Mouse (Mus musculus): Measurements from ENCODE around the gene Hk3. TPM values are rescaled to one million over a fixed set of nuclear protein-coding genes. Genes with fewer than 3 reads are reported as not detected.

Hk3 gene
- 3.3 and 4.2 TPM in 2 replicates for polyA plus RNA-seq (2014; fragmentation: Nextera tagmentation; extraction: Ambion mirVana)

DNA sequence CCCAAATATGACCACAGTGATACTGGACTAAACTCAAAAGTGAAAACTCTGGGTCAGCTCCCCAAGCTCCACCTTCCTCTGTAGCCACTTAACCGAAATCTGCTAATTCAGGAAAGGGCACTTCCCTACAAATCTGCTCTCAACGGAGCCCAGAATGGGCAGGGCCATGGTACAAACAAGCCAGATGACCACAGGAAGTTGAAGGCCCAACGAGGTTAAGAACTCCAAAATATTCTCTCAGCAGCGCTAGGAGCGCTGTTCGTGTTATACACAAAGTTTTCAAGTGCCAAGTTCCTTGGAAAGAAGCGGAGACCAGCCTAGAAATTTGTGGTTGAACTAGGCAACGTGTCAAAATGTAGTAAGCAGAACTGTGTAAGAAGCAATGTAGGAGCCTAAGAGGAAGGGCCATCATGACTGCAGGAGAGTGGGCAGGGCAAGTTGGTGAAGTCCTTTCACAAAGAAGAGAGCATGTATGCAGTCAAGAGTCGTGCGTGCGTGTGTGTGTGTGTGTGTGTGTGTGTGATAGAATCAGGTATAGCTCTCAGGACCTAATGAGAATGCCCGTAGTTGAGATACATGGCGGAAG is at the start of gene Hk3:
Hk3 (minus strand) TSS at position 192 of the 586 bp plus-strand sequence.
- H3K4me3 ChIP-seq (ENCODE audit: low read depth, low read length): no peak within 1 kb of the TSS
- H3K9me3 ChIP-seq (ENCODE audit: control insufficient read depth, low read length): no peaks in the 10 kb centered on the region
- no peak within 1 kb of the TSS for H3K4me2 ChIP-seq
- no peaks in the 10 kb centered on the region for H3K27me3 ChIP-seq (replicated peaks; ENCODE audit: control insufficient read depth, insufficient read depth, low read length)
- H3K36me3 ChIP-seq (ENCODE audit: control insufficient read depth, insufficient read depth, low read length): no peaks in the 10 kb centered on the region; the same call in 1 of the 2 replicates
- H3K27ac ChIP-seq (ENCODE audit: low read depth, low read length): no peak within 1 kb of the TSS
- 76% methylated on average over 13 of the region's 13 CpGs for WGBS
- no peak within 1 kb of the TSS for H3K9ac ChIP-seq (ENCODE audit: low read depth, low read length)
- ATAC-seq (replicated peaks; ENCODE audit: low FRiP score): no peak
- no peaks in the 10 kb centered on the region for H3K4me1 ChIP-seq (replicated peaks; ENCODE audit: control insufficient read depth, insufficient read depth, low read length)
- peak; percentile 16 for DNase-seq (ENCODE audit: low spot score)

DNA sequence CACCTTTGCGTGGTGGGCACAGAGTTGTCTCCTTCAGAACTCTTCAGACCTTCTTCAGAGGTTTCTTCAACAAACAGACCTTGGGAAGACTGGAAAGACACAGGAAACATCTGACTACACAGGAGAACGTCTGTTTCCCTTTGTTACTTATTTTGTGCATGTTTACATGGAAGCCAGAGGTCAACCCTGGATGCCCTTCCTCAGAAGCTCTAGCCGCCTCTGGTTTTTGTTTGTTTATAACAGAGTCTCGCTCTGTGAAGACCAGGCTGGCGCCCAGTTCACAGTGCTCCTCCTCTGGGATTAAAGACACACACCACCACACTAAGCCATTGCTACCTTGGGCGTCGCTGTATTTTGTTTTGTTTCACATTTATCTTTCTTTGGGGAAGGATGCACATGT is 48.5 kb upstream of the Hk3 start:
- Histone ChIP-seq H3K27ac (ENCODE audit: low read depth, low read length) (no peak overlapping the region), H3K36me3 (ENCODE audit: control insufficient read depth, insufficient read depth, low read length) (no peaks in the 10 kb centered on the region), H3K4me3 (ENCODE audit: low read depth, low read length) (no peak overlapping the region), H3K9me3 (ENCODE audit: control insufficient read depth, low read length) (no peaks in the 10 kb centered on the region), H3K27me3 (replicated peaks; ENCODE audit: control insufficient read depth, insufficient read depth, low read length) (no peaks in the 10 kb centered on the region), H3K9ac (ENCODE audit: low read depth, low read length) (no peak overlapping the region), H3K4me2 (no peak overlapping the region), H3K4me1 (replicated peaks; ENCODE audit: control insufficient read depth, insufficient read depth, low read length) (no peaks in the 10 kb centered on the region)
- ATAC-seq (replicated peaks; ENCODE audit: low FRiP score) (no peak), DNase-seq (ENCODE audit: low spot score) (no peak)
- 66% methylated on average over 7 of the region's 7 CpGs for WGBS

GRCm38 (mm10) chr13:55063276-55063675 is 42.1 kb upstream of the Hk3 start:
- H3K36me3 ChIP-seq (ENCODE audit: control insufficient read depth, insufficient read depth, low read length): no peaks in the 10 kb centered on the region; the same call in 1 of the 2 replicates
- no peak for DNase-seq (ENCODE audit: low spot score)
- H3K27me3 ChIP-seq (replicated peaks; ENCODE audit: control insufficient read depth, insufficient read depth, low read length): no peaks in the 10 kb centered on the region
- no peak overlapping the region for H3K4me3 ChIP-seq (ENCODE audit: low read depth, low read length)
- H3K9ac ChIP-seq (ENCODE audit: low read depth, low read length): no peak overlapping the region
- H3K27ac ChIP-seq (ENCODE audit: low read depth, low read length): no peak overlapping the region
- no peaks in the 10 kb centered on the region for H3K4me1 ChIP-seq (replicated peaks; ENCODE audit: control insufficient read depth, insufficient read depth, low read length)
- ATAC-seq (replicated peaks; ENCODE audit: low FRiP score): no peak
- H3K9me3 ChIP-seq (ENCODE audit: control insufficient read depth, low read length): no peaks in the 10 kb centered on the region
- no peak overlapping the region for H3K4me2 ChIP-seq
- WGBS: 72% methylated on average over 2 of the region's 2 CpGs

DNA sequence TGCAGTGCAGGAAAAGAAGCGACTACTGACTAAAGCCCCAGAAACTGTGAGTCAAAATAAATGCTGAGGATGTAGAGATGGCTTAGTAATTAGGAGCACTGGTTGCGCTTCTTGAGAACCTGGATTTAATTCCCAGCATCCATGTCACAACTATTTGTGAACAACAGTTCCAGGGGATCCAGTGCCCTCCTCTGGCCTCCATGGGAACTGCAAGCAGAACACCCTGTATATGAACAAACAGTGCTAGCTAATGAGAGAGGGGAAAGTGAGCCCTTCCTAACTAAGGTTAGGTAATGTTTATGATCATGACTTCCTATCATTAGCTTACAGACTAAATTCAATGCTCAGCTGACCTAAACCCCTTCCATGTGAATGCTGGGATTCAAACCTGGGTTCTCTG is 36.9 kb upstream of the Hk3 start:
- Histone ChIP-seq H3K9me3 (ENCODE audit: control insufficient read depth, low read length) (no peaks in the 10 kb centered on the region), H3K4me3 (ENCODE audit: low read depth, low read length) (no peak overlapping the region), H3K27ac (ENCODE audit: low read depth, low read length) (no peak overlapping the region), H3K27me3 (replicated peaks; ENCODE audit: control insufficient read depth, insufficient read depth, low read length) (no peaks in the 10 kb centered on the region), H3K36me3 (ENCODE audit: control insufficient read depth, insufficient read depth, low read length) (peaks cover 5% of the 10 kb centered on the region; the same call in 1 of the 2 replicates), H3K9ac (ENCODE audit: low read depth, low read length) (no peak overlapping the region), H3K4me2 (no peak overlapping the region), H3K4me1 (replicated peaks; ENCODE audit: control insufficient read depth, insufficient read depth, low read length) (no peaks in the 10 kb centered on the region)
- WGBS: 92% methylated on average over 2 of the region's 2 CpGs
- DNase-seq (ENCODE audit: low spot score) (no peak), ATAC-seq (replicated peaks; ENCODE audit: low FRiP score) (no peak)

GRCm38 (mm10) chr13:55047706-55048105 is 26.5 kb upstream of the Hk3 start:
- H3K36me3 ChIP-seq (ENCODE audit: control insufficient read depth, insufficient read depth, low read length): peaks cover 2% of the 10 kb centered on the region; the same call in 1 of the 2 replicates
- ATAC-seq (replicated peaks; ENCODE audit: low FRiP score) (no peak), DNase-seq (ENCODE audit: low spot score) (no peak)
- H3K27ac ChIP-seq (ENCODE audit: low read depth, low read length): no peak overlapping the region
- H3K4me1 ChIP-seq (replicated peaks; ENCODE audit: control insufficient read depth, insufficient read depth, low read length): no peaks in the 10 kb centered on the region
- no peak overlapping the region for H3K4me3 ChIP-seq (ENCODE audit: low read depth, low read length)
- H3K9ac ChIP-seq (ENCODE audit: low read depth, low read length): no peak overlapping the region
- H3K4me2 ChIP-seq: no peak overlapping the region
- no peaks in the 10 kb centered on the region for H3K9me3 ChIP-seq (ENCODE audit: control insufficient read depth, low read length)
- H3K27me3 ChIP-seq (replicated peaks; ENCODE audit: control insufficient read depth, insufficient read depth, low read length): no peaks in the 10 kb centered on the region
- 92% methylated on average over 3 of the region's 3 CpGs for WGBS

DNA sequence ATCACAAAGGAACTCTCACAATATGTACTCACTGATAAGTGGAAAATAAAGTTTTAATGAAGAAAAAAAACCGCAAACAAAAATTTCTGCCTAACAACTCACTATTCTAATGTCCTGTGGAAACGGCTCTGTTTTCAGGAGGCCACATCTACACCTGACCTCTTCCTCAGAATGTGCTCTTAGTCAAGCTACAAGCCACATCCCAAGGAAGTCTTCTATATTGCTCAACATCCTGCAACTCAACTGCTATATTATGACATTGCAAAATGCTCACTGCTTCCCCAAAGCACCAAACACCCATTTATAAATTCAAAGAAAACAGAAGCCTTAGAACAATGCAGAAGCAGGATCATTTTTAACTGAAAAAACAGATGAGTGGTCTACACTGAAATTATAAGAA is 18.8 kb upstream of the Hk3 start:
- DNase-seq (ENCODE audit: low spot score): no peak
- Histone ChIP-seq H3K36me3 (ENCODE audit: control insufficient read depth, insufficient read depth, low read length) (no peaks in the 10 kb centered on the region), H3K4me2 (no peak overlapping the region), H3K9ac (ENCODE audit: low read depth, low read length) (no peak overlapping the region), H3K27ac (ENCODE audit: low read depth, low read length) (no peak overlapping the region), H3K27me3 (replicated peaks; ENCODE audit: control insufficient read depth, insufficient read depth, low read length) (no peaks in the 10 kb centered on the region), H3K4me3 (ENCODE audit: low read depth, low read length) (no peak overlapping the region), H3K9me3 (ENCODE audit: control insufficient read depth, low read length) (no peaks in the 10 kb centered on the region), H3K4me1 (replicated peaks; ENCODE audit: control insufficient read depth, insufficient read depth, low read length) (no peaks in the 10 kb centered on the region)
- 82% methylated on average over 2 of the region's 2 CpGs for WGBS
- no peak for ATAC-seq (replicated peaks; ENCODE audit: low FRiP score)

DNA sequence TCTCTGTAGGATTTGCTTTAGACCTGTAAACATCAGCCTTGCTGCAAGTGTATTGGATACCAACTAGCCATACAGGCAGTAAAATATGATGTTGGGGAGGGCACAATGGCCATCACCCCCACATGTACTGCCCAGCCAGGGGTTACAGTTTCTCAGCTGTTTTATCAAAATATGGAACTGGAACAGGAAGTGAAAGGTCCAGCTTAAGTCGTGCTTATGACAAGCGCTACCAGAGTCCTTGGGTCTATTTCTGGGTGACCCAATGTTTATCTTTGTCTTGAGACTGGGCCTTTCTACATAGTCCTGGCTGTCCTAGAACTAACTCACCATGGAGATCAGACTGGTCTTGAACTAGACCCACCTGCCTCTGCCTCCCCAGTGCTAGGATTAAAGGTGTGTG is 3.0 kb upstream of the Hk3 start:
- ATAC-seq (replicated peaks; ENCODE audit: low FRiP score) (no peak), DNase-seq (ENCODE audit: low spot score) (peak; percentile 15)
- H3K4me2 ChIP-seq: no peak overlapping the region
- H3K36me3 ChIP-seq (ENCODE audit: control insufficient read depth, insufficient read depth, low read length): peaks cover 5% of the 10 kb centered on the region; the same call in 1 of the 2 replicates
- H3K4me3 ChIP-seq (ENCODE audit: low read depth, low read length): no peak overlapping the region
- no peaks in the 10 kb centered on the region for H3K9me3 ChIP-seq (ENCODE audit: control insufficient read depth, low read length)
- no peaks in the 10 kb centered on the region for H3K27me3 ChIP-seq (replicated peaks; ENCODE audit: control insufficient read depth, insufficient read depth, low read length)
- H3K27ac ChIP-seq (ENCODE audit: low read depth, low read length): no peak overlapping the region
- WGBS: 71% methylated on average over 2 of the region's 2 CpGs
- H3K9ac ChIP-seq (ENCODE audit: low read depth, low read length): no peak overlapping the region
- no peaks in the 10 kb centered on the region for H3K4me1 ChIP-seq (replicated peaks; ENCODE audit: control insufficient read depth, insufficient read depth, low read length)

DNA sequence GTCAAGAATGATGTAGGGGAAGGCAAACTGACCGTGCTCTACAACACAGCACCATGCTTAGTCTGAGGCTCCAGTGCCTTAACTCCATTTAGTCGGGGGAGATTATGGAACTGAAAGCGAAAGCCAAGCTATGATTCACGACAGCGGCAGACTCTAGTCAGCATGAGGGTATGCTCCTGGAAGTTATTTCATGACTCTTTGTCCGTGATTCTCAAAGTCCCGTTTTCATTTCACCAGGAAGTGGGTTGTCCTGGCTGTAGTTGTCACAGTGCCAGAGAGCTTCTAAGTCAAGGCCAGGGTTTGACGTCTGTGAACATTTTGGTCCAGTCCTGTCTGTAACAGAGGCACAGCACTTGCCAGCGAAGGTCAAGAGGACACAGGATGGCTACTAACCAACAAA is 1.5 kb upstream of the Hk3 start:
- H3K4me1 ChIP-seq (replicated peaks; ENCODE audit: control insufficient read depth, insufficient read depth, low read length): no peaks in the 10 kb centered on the region
- no peak overlapping the region for H3K4me2 ChIP-seq
- 82% methylated on average over 9 of the region's 9 CpGs for WGBS
- H3K36me3 ChIP-seq (ENCODE audit: control insufficient read depth, insufficient read depth, low read length): peaks cover under 1% of the 10 kb centered on the region; the same call in 1 of the 2 replicates
- peak; percentile 4 for DNase-seq (ENCODE audit: low spot score)
- H3K9ac ChIP-seq (ENCODE audit: low read depth, low read length): no peak overlapping the region
- no peaks in the 10 kb centered on the region for H3K9me3 ChIP-seq (ENCODE audit: control insufficient read depth, low read length)
- H3K4me3 ChIP-seq (ENCODE audit: low read depth, low read length): no peak overlapping the region
- H3K27ac ChIP-seq (ENCODE audit: low read depth, low read length): no peak overlapping the region
- H3K27me3 ChIP-seq (replicated peaks; ENCODE audit: control insufficient read depth, insufficient read depth, low read length): no peaks in the 10 kb centered on the region
- no peak for ATAC-seq (replicated peaks; ENCODE audit: low FRiP score)

- Histone ChIP-seq H3K9ac (ENCODE audit: low read depth, low read length) (no peak overlapping the region), H3K36me3 (ENCODE audit: control insufficient read depth, insufficient read depth, low read length) (no peaks in the 10 kb centered on the region; the same call in 1 of the 2 replicates), H3K4me3 (ENCODE audit: low read depth, low read length) (no peak overlapping the region), H3K9me3 (ENCODE audit: control insufficient read depth, low read length) (no peaks in the 10 kb centered on the region), H3K27me3 (replicated peaks; ENCODE audit: control insufficient read depth, insufficient read depth, low read length) (no peaks in the 10 kb centered on the region), H3K4me1 (replicated peaks; ENCODE audit: control insufficient read depth, insufficient read depth, low read length) (no peaks in the 10 kb centered on the region), H3K4me2 (no peak overlapping the region), H3K27ac (ENCODE audit: low read depth, low read length) (no peak overlapping the region)
- WGBS: 79% methylated on average over 4 of the region's 4 CpGs
- peak; percentile 22 for DNase-seq (ENCODE audit: low spot score)
- ATAC-seq (replicated peaks; ENCODE audit: low FRiP score): no peak
Observed at GRCm38 (mm10) chr13:55022256-55022655, 1.1 kb upstream of the Hk3 start.

Data from liver, embryonic 11.5 days (tissue).